Mouse (Mus musculus): ENCODE measurements at regions not wholly inside any gene's neighbourhood (a gene's known extent, or its start where the extent isn't known, plus 50 kb on each side); places are given as distances from the start of the nearest gene placed in this dataset.

DNA sequence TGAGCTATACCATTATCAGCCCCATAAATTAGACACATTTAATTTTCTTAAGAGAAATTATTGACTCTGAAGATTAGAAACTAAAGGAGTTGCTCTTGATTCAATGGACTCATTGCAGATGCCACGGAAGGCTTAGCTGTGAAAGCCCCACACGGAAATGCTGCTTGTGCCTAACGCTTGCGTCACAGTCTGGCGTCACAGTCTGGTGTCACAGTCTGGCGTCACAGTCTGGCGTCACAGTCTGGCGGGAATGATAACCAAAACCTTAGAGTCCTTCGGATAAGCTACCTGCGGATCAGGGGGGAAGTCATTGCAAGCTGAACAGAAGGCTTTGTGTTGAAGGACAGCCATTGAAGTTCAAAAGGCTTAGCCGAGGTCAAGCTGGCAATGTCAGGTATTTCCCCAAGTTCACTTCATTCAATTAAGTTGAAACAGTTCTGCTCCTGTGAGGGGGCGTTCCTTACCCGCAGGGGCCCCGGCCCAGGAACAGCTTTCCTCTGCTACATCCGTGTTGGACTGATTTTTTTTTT lies 2246.7 kb downstream of the 4930444P10Rik start:
- Histone ChIP-seq H3K27me3 (ENCODE audit: control insufficient read depth, insufficient read depth, low read length) (no peaks in the 10 kb centered on the region), H3K4me1 (replicated peaks; ENCODE audit: control insufficient read depth, insufficient read depth) (no peaks in the 10 kb centered on the region), H3K4me3 (ENCODE audit: low read depth, low read length) (no peak overlapping the region), H3K36me3 (ENCODE audit: control insufficient read depth, insufficient read depth, low read length) (no peaks in the 10 kb centered on the region), H3K27ac (replicated peaks) (no peak overlapping the region), H3K9ac (ENCODE audit: low read length) (no peak overlapping the region), H3K9me3 (ENCODE audit: control insufficient read depth, low read length) (no peaks in the 10 kb centered on the region), H3K4me2 (replicated peaks; ENCODE audit: low read depth) (no peak overlapping the region)
- TF ChIP-seq CTCF (IDR thresholded peaks at IDR 0.05; ENCODE audit: low read depth) (no peak), EP300 (optimal IDR thresholded peaks at IDR 0.05) (no peak)
- 71% methylated on average over 15 of the region's 15 CpGs for WGBS
- DNase-seq (ENCODE audit: low spot score) (no peak), ATAC-seq (ENCODE audit: low FRiP score, low TSS enrichment) (no peak)

DNA sequence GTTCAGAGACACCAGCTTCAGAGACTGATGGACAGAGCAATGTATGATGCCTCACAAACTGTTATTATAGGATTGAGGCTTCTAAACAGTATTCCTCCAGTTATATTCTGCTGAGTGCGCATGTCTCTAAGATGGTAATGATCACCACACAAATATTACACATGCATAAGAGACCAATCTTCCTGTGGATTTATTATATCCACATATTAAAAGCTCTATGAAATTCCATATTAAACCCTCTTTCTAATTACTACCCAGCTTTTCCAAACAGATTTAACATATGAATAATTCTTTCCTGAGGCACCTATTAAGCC lies 2252.9 kb downstream of the 4930444P10Rik start:
- no peak overlapping the region for H3K4me3 ChIP-seq (ENCODE audit: low read depth, low read length)
- ATAC-seq (ENCODE audit: low FRiP score, low TSS enrichment), result no peak
- H3K36me3 ChIP-seq (ENCODE audit: control insufficient read depth, insufficient read depth, low read length), result no peaks in the 10 kb centered on the region
- no peaks in the 10 kb centered on the region for H3K9me3 ChIP-seq (ENCODE audit: control insufficient read depth, low read length)
- H3K9ac ChIP-seq (ENCODE audit: low read length), result no peak overlapping the region
- no peaks in the 10 kb centered on the region for H3K4me1 ChIP-seq (replicated peaks; ENCODE audit: control insufficient read depth, insufficient read depth)
- no peaks in the 10 kb centered on the region for H3K27me3 ChIP-seq (ENCODE audit: control insufficient read depth, insufficient read depth, low read length)
- H3K4me2 ChIP-seq (replicated peaks; ENCODE audit: low read depth), result no peak overlapping the region
- no peak overlapping the region for H3K27ac ChIP-seq (replicated peaks)
- DNase-seq (ENCODE audit: low spot score), result no peak
- TF ChIP-seq CTCF (IDR thresholded peaks at IDR 0.05; ENCODE audit: low read depth) (no peak), EP300 (optimal IDR thresholded peaks at IDR 0.05) (no peak)
- WGBS, result 91% methylated on average over 1 of the region's 1 CpGs

DNA sequence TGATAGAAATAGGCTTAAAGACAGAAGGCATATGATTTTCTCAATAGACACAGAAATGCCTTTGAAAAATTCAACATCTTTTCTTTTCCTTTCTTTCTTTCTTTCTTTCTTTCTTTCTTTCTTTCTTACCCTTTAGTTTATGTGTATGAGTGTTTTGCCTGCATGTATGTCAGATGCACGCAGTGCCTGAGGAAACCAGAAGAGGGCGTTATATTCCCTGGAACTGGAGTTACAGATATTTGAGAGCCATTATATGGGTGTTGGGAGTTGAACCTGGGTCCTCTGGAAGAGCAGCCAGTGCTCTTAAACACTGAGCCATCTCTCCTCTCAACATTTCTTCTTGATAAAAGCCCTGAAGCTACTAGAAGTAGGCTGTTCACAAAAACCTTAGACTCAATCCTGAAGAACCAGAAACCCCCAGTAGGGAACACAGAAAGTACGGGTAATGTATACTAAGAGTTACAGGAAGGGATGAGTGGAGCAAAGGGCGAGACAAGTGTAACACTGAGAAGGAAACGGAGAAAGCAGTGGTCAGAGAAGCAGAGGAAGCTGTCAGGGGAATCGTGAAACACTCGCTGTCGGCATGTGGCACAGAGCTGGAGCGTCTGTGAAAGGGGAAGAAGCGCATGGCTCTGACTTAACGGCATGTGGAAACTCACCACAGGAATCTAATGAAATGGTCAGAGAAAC lies 2253.4 kb downstream of the 4930444P10Rik start:
- Histone ChIP-seq H3K4me1 (replicated peaks; ENCODE audit: control insufficient read depth, insufficient read depth) (no peaks in the 10 kb centered on the region), H3K27me3 (ENCODE audit: control insufficient read depth, insufficient read depth, low read length) (no peaks in the 10 kb centered on the region), H3K9ac (ENCODE audit: low read length) (no peak overlapping the region), H3K4me2 (replicated peaks; ENCODE audit: low read depth) (no peak overlapping the region), H3K27ac (replicated peaks) (no peak overlapping the region), H3K36me3 (ENCODE audit: control insufficient read depth, insufficient read depth, low read length) (no peaks in the 10 kb centered on the region), H3K4me3 (ENCODE audit: low read depth, low read length) (no peak overlapping the region), H3K9me3 (ENCODE audit: control insufficient read depth, low read length) (no peaks in the 10 kb centered on the region)
- DNase-seq (ENCODE audit: low spot score), result no peak
- 69% methylated on average over 11 of the region's 11 CpGs for WGBS
- TF ChIP-seq CTCF (IDR thresholded peaks at IDR 0.05; ENCODE audit: low read depth), result peak; percentile 9; the same call in 1 of the 2 replicates
- no peak for TF ChIP-seq EP300 (optimal IDR thresholded peaks at IDR 0.05)
- no peak for ATAC-seq (ENCODE audit: low FRiP score, low TSS enrichment)

DNA sequence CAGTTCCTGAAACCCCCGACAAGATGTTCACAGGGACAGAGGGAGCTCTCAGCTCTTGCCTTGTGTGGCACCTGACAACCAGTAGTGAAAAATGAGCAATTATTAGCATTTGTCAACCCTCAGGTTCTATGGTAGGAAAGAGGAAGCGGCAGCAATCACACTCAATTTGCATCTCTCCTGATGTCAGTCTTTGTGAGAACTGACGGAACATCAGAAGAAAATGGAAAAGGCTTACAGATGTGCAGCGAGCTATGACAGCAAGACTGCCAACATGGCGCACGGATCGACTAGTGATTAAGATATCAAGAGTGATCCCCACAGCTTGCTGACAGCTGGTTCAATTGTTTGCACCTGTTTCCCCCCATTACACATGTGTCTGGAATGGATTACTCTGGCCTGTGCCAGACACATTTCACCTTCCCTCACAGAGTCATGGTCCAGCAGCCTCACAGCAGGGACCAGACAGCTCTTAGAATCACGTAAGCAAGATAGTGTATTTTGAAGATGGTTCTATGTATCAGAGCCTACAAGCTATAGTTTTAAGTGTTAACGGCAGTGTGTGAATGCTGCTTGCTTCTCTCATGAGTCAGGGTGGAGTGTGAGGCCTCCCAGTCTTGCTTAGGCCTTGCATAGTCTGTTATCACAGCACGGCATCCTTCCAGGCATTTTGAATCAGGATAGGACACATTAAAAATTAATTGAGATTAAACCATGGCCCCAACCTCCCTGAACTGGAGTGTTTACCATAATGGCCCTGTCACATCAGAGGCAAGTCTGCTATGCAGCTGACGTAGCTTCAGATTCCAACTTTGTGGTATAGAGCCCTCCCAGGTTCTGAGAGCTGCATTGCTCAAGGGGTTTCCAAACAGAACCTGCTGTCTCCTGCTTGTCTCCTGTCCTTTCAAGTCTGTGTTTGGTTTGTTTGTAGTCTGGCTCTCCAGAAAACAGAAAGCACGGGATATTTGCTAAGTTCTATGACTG lies 2258.0 kb downstream of the 4930444P10Rik start:
- H3K4me1 ChIP-seq (replicated peaks; ENCODE audit: control insufficient read depth, insufficient read depth), result no peaks in the 10 kb centered on the region
- no peak for ATAC-seq (ENCODE audit: low FRiP score, low TSS enrichment)
- WGBS, result 82% methylated on average over 12 of the region's 12 CpGs

DNA sequence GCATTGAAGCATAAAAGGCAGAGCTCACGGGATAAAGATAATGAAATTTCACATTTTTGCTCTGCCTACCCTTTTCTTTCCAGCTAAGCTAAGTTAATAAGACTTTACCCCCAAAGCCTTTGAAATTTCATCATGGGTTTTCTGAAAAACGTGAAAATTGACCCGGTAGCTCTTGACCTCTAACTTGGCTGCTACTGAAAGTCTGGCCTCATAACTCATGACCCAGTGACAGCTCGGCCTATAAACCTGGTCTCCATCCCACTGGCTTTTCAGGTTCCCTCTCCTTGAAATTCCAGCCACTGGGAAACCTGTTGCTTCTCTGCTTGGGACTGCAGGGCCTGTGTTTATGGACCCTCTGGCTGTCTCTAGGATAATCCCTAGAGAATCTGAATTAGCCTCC lies 2285.3 kb downstream of the 4930444P10Rik start:
- DNase-seq (ENCODE audit: low spot score), result no peak
- H3K4me1 ChIP-seq (replicated peaks; ENCODE audit: control insufficient read depth, insufficient read depth), result no peaks in the 10 kb centered on the region
- H3K9me3 ChIP-seq (ENCODE audit: control insufficient read depth, low read length), result no peaks in the 10 kb centered on the region
- H3K4me2 ChIP-seq (replicated peaks; ENCODE audit: low read depth), result no peak overlapping the region
- ATAC-seq (ENCODE audit: low FRiP score, low TSS enrichment), result no peak
- WGBS, result 50% methylated on average over 4 of the region's 4 CpGs
- TF ChIP-seq EP300 (optimal IDR thresholded peaks at IDR 0.05) (no peak), CTCF (IDR thresholded peaks at IDR 0.05; ENCODE audit: low read depth) (no peak)
- no peaks in the 10 kb centered on the region for H3K36me3 ChIP-seq (ENCODE audit: control insufficient read depth, insufficient read depth, low read length)
- no peak overlapping the region for H3K27ac ChIP-seq (replicated peaks)
- H3K27me3 ChIP-seq (ENCODE audit: control insufficient read depth, insufficient read depth, low read length), result no peaks in the 10 kb centered on the region
- no peak overlapping the region for H3K4me3 ChIP-seq (ENCODE audit: low read depth, low read length)
- H3K9ac ChIP-seq (ENCODE audit: low read length), result no peak overlapping the region

More for the DNA sequence above, 2258.0 kb downstream of the 4930444P10Rik start:
- Histone ChIP-seq H3K9ac (ENCODE audit: low read length) (no peak overlapping the region), H3K9me3 (ENCODE audit: control insufficient read depth, low read length) (no peaks in the 10 kb centered on the region), H3K4me3 (ENCODE audit: low read depth, low read length) (no peak overlapping the region), H3K27me3 (ENCODE audit: control insufficient read depth, insufficient read depth, low read length) (no peaks in the 10 kb centered on the region), H3K27ac (replicated peaks) (no peak overlapping the region), H3K36me3 (ENCODE audit: control insufficient read depth, insufficient read depth, low read length) (no peaks in the 10 kb centered on the region), H3K4me2 (replicated peaks; ENCODE audit: low read depth) (no peak overlapping the region)
- TF ChIP-seq EP300 (optimal IDR thresholded peaks at IDR 0.05), result no peak
- no peak for TF ChIP-seq CTCF (IDR thresholded peaks at IDR 0.05; ENCODE audit: low read depth)
- no peak for DNase-seq (ENCODE audit: low spot score)
